Mouse (Mus musculus) lung, postnatal 0 days (tissue): ENCODE measurements around the gene Pdk2.

Experiments
- CTCF ChIP-seq: IDR thresholded peaks from 2 replicates; pipeline ENCODE4 v1.5.1; 2016; ENCODE audit warnings: antibody characterized with exemption, mild to moderate bottlenecking
- EP300 ChIP-seq: IDR thresholded peaks from 2 replicates; pipeline ENCODE4 v1.6.1; 2016; ENCODE audit warnings: antibody characterized with exemption, mild to moderate bottlenecking, control low read depth

- TF ChIP-seq EP300 (no peak), CTCF (no peak)
Observed at GRCm38 (mm10) chr11:95072136-95072535, 31.0 kb upstream of the Pdk2 start.
